Mouse (Mus musculus) spleen, postnatal 14 days (tissue): Measurements from ENCODE around the gene Sh3gl1.

Source experiments
- DNase-seq, 2 experiments: peaks; one replicate each; pipeline ENCODE4 v3.0.0; 2021 to 2022; ENCODE audit warnings: low spot score in 2 of 2

Sh3gl1 gene

DNA sequence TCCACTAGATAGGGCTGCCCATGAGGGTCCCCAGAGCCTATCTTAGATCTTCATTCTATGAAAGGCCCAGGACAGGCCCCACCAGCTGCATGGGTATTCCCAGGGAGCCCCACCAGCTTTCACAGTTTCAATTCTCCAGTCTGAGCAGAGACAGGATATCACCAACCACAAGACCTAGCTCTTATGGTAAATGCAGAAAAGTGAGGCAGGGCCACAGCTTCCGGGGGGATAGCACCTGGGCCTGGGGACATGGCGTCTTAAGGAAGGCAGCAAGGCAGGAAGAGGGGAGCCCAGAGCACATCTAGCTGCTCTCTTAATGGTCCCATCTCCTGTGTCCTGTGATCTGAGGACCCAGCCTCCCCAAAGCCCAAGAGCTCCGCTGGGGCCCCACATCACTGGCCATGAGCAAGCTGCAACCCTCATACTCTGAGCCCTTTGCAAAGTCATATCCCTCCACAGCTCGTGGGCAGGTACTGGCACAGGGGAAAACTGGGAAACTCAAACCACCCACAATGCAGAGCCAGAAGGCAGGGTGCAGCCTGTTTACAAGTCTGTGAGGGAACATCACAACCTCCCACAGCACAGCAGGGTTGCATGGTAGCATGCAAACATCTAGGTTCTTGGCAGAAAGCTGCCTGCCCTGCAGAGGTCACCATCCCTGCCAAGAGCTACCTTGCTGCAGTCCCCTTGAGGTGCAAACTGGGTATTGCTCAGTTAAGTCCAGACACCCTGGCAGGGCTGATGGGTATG, 15.1 kb downstream of the Sh3gl1 start:
- no peak for DNase-seq

DNA sequence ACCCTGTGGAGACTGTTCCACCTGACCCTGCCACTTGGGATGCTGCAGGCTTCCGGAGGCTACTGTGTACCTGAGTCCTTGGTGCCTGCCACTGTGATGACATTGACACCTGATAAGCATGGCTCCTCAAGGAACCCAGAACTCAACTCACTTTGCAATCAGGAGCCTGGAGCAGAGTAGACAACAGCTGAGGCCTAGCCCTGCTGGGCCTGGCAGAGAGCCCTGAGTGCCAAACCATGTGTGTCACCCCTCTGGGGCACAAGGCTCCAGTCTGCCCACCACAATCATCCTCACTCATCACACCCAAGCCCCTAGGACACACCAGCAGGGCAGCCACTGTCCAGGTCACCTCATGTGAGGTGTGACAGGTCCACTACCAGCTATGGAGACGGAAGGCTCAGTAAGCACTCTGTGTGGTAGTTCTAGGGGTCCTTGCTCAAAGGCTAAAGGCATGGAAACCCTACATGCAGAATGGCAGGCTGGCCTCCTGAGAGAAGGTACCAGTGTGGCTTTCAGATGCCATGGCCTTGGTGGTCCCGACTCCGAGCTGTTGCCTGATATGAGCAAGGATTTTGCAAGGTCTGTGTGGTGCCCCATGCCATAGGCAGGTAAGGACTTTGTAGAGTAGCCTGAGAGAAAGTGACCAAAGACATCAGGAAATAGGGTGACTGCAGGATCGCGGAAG, 15.9 kb downstream of the Sh3gl1 start:
- no peak for DNase-seq

DNA sequence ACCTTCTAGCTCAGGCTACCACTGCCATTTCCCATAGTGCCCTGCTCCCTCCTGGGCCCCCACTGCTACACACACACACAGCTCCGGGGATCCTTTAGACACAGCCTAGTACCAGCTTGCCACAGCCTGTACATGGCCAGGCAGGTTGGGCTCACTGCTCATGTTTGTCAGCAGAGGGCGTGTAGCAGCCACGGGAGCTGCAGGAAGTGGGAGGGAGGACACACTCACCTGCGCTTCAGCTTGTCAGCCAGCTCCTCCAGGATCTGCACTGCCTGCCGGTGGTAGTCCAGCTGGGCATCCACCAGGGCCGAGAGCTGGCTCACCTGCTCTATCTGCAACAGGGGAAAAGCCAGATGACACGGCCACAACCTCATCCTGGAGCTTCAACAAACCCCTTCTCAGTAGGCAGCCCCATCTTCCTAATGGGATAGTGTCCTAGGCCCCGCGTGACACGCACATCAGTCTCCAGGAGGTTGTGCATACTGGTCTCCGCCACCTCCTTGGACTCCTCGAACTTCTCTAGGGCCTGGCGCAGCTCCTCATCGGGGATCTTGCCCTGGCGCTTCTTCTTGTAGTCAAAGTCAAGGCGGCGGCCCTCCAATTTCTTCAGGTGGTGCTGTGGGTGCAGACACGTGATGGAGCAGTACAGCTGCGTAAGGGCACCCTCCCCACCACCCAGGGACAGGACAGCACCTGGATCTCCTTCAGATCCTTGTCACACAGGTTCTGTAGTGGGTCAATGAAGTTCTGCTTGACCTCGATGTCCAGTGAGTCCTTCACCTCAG, 17.9 kb downstream of the Sh3gl1 start:
- DNase-seq: peak in 1 of 2 experiments; percentile 55

DNA sequence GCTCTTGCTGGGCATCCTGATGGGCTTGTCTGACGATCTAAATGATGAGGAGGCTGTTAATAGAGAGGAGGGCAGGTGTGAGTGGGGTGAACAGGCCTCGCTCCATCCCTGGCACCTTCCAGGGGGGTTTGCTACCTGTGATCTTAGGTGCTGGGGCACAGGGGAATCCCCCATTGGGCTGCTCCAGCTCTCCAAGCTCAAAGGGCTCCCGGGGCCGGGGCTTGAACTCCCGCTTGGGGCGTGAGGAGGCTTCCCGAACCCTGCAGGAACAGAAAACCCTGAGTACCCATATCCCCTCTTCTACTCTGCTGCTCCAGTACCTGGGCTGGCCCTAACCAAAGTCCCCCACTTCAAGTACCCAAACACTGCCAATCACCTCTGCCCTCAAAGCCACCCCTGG, 18.6 kb downstream of the Sh3gl1 start:
- DNase-seq: no peak

DNA sequence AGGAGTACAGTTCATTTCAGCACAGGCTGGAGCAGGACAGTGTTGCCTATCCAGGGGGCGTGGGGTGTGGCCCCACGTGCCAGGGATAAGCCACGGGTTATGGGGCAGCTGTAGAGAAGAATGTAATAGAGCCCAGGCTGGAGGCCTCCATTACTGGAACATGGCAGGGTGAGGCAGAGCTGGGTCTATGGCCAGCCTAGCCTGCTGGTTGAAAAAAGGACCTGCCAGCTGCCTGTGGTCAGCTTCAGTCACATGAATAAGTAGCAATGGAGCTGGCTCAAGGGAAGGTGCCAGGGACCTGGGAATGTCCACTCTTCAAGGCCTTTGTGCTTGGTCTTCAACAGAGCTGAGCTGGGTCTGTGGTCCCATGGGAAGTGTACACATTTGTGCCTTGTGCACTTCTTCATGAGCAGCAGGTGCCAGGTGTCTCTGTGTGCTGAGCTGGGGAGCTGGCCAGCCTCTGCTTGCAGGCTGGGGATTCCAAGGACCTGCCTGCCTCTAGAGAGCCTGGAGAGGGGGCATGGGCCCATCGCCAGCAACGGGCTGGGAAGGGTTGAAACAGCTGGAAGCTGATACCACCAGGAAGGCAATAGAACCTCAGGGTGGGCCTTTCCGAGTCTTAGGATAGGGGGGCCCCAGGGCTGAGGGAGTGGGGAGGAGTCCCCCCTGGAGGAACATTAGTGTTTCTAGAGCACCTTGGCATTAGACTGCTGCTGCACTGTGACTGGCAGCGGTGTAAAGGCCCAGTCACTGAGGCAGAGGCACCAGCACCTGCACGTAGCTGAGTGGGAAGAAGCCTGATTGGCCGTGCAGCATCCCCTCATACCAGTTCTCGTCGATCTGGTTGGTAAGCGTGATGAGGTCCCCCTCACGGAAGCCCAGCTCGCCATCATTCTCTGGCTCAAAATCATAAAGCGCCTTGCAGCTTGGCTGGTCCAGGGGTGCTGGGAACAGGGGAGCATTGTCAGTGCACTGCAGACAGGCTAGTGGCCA, 19.3 kb downstream of the Sh3gl1 start:
- no peak for DNase-seq

DNA sequence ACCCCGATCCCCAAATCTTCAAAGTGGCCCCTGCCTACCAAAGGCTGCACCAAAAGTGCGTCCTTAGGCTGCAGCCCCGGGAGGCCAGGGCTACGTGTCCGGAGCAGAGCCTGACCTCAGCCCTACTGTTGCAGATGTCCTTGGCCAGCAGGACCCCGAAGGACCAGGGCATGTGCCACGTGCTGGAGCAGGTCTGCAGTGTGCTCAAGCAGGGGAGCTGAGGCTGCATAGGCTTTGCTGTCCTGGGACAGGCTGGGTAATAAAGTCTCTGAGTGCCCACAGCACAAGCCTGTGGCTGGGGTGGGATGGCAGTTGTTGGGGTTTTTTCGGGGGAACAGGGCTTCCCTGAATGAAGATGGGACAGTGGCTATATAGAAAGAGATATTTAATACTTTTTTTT, 20.1 kb downstream of the Sh3gl1 start:
- no peak for DNase-seq

DNA sequence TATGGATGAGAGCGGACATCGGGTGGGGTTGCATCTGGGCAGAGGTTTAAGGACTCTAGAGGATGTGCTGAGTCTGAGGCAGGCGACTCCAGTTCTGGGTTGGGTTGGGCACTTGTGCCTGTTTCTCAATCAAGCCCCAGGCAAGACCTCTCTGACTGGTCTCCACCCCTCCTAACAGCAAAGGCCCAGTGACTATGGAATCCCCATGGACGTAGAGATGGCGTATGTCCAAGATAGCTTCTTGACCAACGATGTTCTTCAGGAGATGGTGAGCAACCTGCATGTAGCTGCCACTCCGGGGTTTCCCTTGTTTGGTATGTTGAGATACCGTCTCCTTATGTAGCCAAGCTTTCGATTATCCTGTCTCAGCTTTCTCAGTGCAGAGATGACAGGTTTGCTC, 21.1 kb downstream of the Sh3gl1 start:
- no peak for DNase-seq

DNA sequence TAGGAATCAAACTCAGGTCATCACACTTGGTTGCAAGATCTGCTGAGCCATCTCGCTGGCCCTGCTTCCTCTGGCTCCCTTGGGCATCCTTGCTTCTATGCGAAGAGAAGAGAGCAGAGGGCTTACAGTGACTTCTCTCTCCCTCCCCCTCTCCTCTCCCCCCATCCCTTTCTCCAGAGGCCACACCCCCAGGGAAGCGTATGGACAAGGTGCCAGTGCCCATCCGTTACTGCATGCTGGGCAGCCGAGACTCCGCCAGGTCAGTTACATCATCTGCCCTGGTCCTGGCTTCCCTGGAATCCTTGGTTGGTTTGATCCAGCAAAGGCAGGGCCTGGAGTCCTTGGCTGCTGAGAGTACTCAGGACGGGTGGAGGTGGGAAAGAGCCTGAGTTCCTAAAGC, 25.0 kb downstream of the Sh3gl1 start:
- DNase-seq: no peak

DNA sequence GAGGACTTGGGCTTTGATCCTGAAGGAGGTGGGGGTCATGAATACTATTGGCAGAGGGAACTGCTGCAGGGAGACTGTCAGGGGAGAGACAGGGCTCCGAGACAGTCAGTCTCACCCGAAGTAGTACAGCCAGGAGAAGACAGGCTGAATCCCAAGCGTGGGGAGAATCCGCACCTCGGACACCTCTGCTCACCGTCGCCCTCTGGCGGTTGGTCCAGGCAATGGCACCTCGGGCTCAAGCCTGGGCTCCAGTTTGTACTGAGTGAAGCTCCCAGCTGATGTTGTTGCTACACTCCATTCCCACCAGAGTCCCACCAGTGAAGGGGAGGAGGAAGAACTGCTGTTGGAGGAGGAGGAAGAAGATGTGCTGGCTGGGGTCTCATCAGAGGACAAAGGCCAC, 25.8 kb downstream of the Sh3gl1 start:
- peak; percentile 65 to 83 for DNase-seq

DNA sequence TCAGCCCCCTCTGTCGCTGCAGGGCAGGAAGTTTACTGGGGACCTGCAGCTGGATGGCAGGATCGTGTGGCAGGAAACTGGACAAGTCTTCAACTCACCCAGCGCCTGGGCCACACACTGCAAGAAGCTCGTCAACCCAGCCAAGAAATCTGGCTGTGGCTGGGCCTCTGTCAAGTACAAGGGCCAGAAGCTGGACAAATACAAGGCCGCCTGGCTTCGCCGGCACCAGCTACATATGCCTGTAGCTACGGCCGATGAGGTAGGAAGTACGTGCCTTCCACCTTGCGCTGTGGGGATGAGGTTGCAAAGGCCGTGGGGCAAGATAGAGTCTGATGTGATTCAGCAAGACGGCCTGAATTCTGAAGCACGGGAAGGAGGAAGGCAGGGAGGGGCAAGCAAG, 26.2 kb downstream of the Sh3gl1 start:
- DNase-seq: no peak

DNA sequence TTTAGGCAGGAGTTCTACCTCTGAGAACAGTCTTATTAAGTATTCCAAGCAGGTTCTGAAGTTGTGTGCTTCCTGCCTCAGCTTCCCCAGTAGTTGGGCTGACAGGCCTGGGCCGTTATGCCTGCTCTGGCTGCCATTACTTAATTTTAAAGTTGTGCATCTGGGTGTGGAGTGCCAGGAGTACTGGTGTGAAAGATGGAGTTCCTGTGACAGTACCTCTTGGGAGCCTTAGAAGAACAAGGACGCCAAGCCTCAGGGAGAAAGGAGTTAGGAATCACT, 26.5 kb downstream of the Sh3gl1 start:
- DNase-seq: no peak

DNA sequence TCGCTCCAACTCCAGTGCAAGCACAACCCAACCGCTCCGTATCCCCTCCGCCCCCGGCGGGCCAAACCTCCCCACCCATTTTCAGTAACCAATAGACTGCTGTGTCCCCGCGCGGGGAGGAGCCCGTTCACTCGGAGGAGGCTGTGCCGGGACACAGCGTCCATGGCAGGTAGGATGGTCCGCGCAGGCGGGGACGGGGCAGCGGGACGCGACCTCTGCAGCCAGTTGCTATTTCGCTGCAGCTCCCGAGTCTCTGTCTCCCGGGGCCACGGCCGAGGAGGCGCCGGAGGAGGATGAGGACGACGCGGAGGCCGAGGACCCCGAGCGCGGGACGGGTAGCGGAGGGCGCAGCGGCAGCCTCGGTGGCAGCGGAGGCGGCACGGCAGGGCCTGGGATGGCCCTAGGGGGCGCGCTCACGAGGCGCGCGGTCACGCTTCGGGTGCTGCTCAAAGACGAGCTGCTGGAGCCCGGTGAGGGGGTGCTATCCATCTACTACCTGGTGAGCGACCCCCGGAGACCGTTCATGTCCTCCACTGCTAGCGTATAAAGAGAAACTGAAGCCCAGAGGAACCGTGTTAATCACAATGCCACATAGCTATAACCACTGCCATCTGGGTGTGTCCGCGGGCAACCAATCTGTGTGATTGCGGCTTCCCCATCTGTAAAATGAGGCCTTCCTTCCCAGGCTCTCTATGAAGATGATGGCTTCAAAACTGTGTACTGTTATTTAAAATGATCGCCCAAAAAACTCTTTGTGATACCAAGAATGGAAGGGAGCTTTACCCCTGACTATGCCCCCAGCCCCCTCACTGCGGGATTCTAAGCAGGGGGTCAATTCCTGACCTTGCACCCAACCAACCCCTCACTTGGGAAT, 27.1 kb downstream of the Sh3gl1 start:
- DNase-seq: peak; percentile 77 to 79

DNA sequence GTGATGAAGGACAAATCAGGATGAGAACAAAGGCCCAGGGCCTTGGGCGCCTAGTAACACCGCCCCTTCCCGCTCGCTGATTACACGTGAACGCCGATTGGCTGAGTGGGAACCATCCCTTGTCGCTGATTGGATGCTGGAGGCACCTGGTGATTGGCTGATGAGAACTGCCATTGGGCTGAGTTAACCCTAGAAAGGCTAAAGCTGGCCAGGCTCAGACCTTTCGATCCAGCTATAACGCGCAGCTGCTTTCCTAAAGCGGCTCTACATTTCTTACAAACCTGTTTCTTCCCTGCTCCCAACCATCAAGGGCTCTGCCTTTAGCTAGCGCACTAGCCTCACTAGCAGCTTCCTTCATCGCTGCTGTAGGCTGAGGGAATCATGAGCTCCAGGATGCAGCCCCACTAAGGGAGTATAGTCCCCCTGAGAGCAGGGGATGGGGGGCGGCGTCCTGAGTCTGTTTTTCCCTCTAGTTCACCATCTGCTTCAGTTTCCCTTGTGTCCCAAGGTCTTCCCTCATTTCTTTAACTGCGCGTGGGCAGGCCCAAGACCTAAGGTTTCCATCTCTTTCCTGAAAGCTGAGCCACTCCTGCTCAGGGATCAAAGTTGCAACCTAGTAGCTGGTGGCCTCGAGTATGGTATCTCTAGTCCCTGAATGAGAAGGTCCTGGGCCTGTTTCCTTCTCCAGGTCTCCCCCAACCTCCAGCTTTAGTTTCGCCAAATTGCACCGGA, 27.9 kb downstream of the Sh3gl1 start:
- DNase-seq: peak; percentile 76 to 77

DNA sequence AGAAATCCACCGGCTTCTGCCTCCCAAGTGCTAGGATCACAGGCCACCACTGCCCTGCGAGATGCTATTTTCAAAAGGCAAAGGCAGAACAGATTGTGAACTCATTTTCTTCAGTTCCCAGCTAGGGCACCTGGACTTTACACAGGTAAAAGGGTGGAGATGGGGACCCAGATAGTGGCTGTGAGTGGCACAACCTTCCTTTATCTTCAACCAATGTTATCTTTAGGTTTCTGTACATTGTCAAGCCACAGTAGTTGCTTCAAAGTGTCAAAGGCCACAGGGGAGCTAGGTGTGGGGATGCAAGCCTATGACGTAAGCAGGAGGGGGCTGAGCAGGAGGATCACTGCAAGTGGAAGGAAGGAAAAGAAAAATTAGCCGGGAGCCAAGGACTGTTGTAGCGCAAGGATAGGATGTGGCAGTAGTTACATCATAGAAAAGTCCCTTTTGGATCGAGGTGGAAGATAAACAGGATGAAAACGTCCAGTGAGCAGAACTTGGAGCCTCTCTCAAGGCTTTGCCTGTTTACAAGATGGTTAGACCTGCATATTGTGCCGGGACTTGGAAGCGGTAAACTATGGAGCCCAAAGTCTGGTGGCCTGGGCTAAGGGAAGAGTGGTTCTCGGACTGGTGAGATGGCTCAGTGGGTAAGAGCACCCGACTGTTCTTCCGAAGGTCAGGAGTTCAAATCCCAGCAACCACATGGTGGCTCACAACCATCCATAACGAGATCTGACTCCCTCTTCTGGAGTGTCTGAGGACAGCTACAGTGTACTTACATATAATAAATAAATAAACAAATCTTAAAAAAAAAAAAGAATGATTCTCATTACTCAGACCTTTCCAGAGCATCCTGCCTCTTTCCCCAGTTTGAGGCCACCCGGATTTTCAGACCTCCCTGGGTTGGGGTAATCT, 28.7 kb downstream of the Sh3gl1 start:
- DNase-seq: no peak

DNA sequence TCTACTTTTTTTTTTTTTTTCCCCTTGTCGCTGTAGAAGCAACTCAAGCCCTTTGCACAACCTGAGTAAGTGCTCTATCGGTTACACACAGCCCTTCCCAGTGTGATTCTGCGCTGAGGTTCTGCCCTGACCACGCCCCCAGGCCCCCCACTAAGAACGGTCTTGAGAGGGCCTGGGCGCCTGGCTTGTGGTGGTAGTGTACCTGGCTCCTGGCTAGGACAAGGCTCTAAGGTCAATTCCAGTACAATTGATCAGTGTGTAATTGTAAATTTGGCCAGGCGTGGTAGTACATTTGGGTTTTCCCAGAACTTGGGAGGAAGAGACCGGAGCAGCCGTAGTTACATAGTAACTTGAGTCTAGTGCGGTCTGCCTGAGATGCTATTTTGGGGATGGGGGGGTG, 29.5 kb downstream of the Sh3gl1 start:
- no peak for DNase-seq

DNA sequence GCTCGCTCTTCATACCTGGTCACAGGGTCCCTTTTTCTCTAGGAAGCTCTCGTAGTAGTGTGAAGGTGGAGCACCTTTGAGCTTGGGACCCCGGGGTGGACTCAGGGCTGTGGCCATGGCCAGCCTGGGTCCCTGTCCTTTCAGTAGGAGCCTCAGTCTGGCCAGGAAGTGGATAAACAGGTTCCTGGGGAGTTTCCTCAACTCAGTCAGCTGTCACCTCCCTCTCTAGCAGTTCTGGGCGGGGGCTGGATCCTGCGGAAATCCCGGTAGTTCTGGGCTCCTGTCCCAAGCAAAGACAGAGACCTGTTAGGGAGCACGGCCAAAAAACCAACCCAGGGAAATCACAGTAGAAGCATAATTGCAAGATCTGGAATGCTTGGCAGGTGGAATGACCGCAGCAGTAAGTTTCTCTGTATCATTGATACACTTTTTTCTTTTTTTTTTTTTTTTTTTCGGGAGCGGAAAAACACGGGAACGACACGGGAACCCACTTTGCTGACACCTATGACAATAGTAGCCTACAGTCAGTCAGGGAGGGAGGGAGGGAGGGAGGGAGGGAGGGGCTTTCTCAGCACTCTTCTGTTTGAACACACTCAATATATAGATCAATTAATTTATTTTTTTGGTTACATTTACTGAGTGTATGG, 30.9 kb downstream of the Sh3gl1 start, which contains the start of the genes Stap2 and Mpnd:
TSS of gene Stap2 (minus strand) at position 170 of the 647 bp plus-strand sequence.
TSS of gene Mpnd (plus strand) at position 297 of the 647 bp plus-strand sequence.
- no peak for DNase-seq

DNA sequence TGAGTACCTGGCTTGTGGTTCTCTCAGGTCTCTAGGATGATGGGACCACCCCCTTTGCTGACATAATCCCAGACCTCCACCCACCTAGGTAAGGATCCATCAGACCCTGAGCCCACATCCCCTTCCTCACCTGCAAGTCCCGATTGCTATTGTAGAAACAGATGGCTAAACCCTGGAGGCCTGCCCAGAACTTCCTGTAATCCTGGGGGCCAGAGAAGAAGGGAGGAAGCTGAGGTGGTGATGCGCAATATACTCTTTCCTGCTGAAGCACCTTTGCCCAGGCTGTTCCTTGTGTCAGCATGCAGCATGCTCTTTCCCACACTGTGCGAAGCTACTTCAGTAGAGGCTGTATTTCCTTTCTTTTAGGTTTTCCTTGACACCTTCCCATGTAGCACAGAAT, 33.4 kb downstream of the Sh3gl1 start:
- no peak for DNase-seq

DNA sequence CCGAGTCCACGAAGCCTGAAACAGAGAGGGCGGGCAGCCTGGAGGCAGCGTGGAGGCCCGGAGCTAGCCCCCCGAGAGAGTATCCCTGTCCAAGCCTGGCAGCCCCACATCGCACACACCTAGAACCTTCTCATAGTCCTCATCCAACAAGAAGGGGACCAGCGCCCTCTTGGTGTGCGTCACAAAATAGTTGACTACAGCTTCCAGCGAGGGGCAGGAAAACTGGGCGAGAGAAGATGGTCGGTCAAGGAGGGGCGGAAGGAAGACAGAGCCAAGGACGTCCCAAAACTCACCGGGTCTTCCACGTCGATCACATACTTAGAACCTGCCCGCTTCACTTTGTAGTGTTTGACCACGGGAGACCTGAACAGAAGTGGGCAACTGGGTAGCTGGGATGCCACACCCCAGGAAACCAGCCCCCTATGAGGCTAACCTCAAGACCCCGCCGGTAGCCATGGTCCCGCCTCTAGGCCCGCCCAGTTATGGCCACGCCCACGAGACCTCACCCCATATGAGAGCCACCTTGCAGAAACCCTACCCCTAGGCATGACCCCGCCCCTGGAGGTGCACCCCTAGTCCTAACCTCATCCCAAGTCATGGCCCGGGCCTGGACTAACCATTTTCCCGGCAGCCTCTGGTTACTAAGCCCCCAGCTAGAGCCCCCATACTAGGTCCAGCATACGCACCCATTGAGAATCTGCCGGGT, 36.5 kb downstream of the Sh3gl1 start:
- no peak for DNase-seq
